Mouse (Mus musculus) B cell, adult 2 months (primary cell): ENCODE results near the gene Ssbp3.
A peak's percentile ranks its signal among the peaks of the same experiment; 100 is the strongest.

Experiments used
- DNase-seq, 2 experiments: peaks; one replicate each; pipeline ENCODE4 v3.0.0; 2022

The Ssbp3 gene

GRCm38 (mm10) chr4:107018521-107018920 lies 108.0 kb downstream of the Ssbp3 start:
- no peak for DNase-seq

GRCm38 (mm10) chr4:107019027-107019426 lies 108.5 kb downstream of the Ssbp3 start:
- no peak for DNase-seq

GRCm38 (mm10) chr4:107020287-107021000 lies 109.9 kb downstream of the Ssbp3 start:
- DNase-seq: no peak

- no peak for DNase-seq
Measured at GRCm38 (mm10) chr4:107021464-107021863, 111.0 kb downstream of the Ssbp3 start.

- no peak for DNase-seq
Measured at GRCm38 (mm10) chr4:107024899-107025298, 114.4 kb downstream of the Ssbp3 start.

- DNase-seq: no peak
Measured at GRCm38 (mm10) chr4:107025369-107025768, 114.9 kb downstream of the Ssbp3 start.

- no peak for DNase-seq
Measured at GRCm38 (mm10) chr4:107026451-107026850, 116.0 kb downstream of the Ssbp3 start.

GRCm38 (mm10) chr4:107035689-107036088 lies 125.2 kb downstream of the Ssbp3 start:
- DNase-seq: no peak

GRCm38 (mm10) chr4:107036985-107037384 lies 126.5 kb downstream of the Ssbp3 start:
- no peak for DNase-seq

GRCm38 (mm10) chr4:107038303-107038702 lies 127.8 kb downstream of the Ssbp3 start:
- no peak for DNase-seq

GRCm38 (mm10) chr4:107039270-107039669 lies 128.8 kb downstream of the Ssbp3 start:
- no peak for DNase-seq

- DNase-seq: no peak
Measured at GRCm38 (mm10) chr4:107042304-107042703, 131.8 kb downstream of the Ssbp3 start.

- DNase-seq: no peak
Measured at GRCm38 (mm10) chr4:107045188-107045587, 134.7 kb downstream of the Ssbp3 start.

- no peak for DNase-seq
Measured at GRCm38 (mm10) chr4:107047806-107048205, 137.3 kb downstream of the Ssbp3 start.

- DNase-seq: no peak
Measured at GRCm38 (mm10) chr4:107048568-107049162, 138.2 kb downstream of the Ssbp3 start.

GRCm38 (mm10) chr4:107051889-107052288 lies 141.4 kb downstream of the Ssbp3 start:
- no peak for DNase-seq

GRCm38 (mm10) chr4:107052962-107053553 lies 142.6 kb downstream of the Ssbp3 start:
- DNase-seq: peak; percentile 3 to 6

GRCm38 (mm10) chr4:107056088-107056487 lies 145.6 kb downstream of the Ssbp3 start:
- no peak for DNase-seq

- no peak for DNase-seq
Measured at GRCm38 (mm10) chr4:107058346-107058745, 147.8 kb downstream of the Ssbp3 start.

GRCm38 (mm10) chr4:107058781-107059180 lies 148.3 kb downstream of the Ssbp3 start:
- no peak for DNase-seq

- DNase-seq: no peak
Measured at GRCm38 (mm10) chr4:107061560-107061959, 151.1 kb downstream of the Ssbp3 start.

GRCm38 (mm10) chr4:107063214-107063613 lies 152.7 kb downstream of the Ssbp3 start:
- DNase-seq: no peak

- no peak for DNase-seq
Measured at GRCm38 (mm10) chr4:107064394-107065098, 154.0 kb downstream of the Ssbp3 start.
